8 mouse cellular contexts compared by ENCODE assay signal in the genomic region with DNA sequence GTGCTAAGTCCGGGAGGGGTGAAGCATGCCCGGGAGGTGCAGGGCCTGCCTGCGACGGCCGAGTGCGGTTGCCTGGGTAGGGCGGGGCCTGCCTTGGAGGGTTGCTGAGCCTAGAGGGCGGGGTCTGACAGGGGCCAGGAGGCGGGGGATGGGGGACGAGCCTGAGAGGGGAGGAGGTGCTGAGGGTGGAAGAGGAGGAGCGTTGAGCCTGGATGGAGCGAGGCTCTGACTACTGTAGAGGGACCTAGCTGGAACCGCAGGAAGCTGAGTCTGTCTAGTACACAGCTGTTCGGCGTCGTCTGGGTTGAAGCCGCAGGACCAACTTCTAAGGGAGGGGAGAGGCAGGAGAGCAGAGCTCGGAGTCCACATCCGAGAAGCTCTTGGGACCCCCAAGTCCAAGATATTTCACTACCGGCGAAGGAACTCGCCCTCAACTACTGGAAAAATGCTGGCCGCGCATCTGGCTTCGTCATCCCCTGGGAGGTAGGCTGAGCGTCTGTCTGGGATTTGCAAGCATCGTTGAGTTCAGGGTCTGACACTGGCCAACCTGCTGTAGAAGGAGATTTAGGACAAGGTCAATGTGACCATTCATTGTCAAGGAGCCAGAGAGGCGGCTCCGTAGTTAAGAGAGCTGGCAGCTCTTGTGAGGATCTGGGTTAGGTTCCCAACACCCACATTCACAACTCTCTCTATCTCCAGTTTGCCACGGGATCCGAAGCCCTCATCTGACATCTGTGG. TPM values are rescaled to one million over a fixed set of nuclear protein-coding genes. Genes with fewer than 3 reads are reported as not detected.
DNase-seq lines count a peak whose midpoint lies in the region; ATAC-seq lines count a peak whose summit lies in the region.

Arhgef19 (plus strand) TSS at position 112 of the 738 bp plus-strand sequence.

- H3K4me2 ChIP-seq in hindbrain, embryonic 13.5 days: peak within 1 kb of the TSS; percentile 60

- DNase-seq in R1 (ENCODE audit: low read depth, low spot score): peak; percentile 97
- peak; percentile 50 for DNase-seq in cerebellum, adult 9-11 months
- peak; percentile 34 to 47 for DNase-seq in frontal cortex, postnatal 36 days (ENCODE audit: low spot score in 2 of 2)
- peak; percentile 61 to 64 for DNase-seq in layer of hippocampus, postnatal 36 days
- DNase-seq in skeletal muscle tissue, adult 2 months (ENCODE audit: low read depth, low spot score): peak; percentile 78
- DNase-seq in adipocyte (ENCODE audit: low spot score): no peak

- peak; percentile 83 for ATAC-seq in hindbrain, embryonic 13.5 days (ENCODE audit: low FRiP score)
- ATAC-seq in megakaryocyte, adult 5-6 weeks (ENCODE audit: poor library complexity, severe bottlenecking): peak; percentile 96

- H3K9me3 ChIP-seq in hindbrain, embryonic 13.5 days: no peaks in the 10 kb centered on the region

- peak within 1 kb of the TSS; percentile 61 for H3K9ac ChIP-seq in hindbrain, embryonic 13.5 days

- no peaks in the 10 kb centered on the region for H3K36me3 ChIP-seq in hindbrain, embryonic 13.5 days

- 2% methylated on average over 31 of the region's 31 CpGs for WGBS in hindbrain, embryonic 13.5 days

- H3K27me3 ChIP-seq in hindbrain, embryonic 13.5 days: peaks cover 87% of the 10 kb centered on the region

- H3K4me3 ChIP-seq in hindbrain, embryonic 13.5 days: peak within 1 kb of the TSS; percentile 37

- H3K4me1 ChIP-seq in hindbrain, embryonic 13.5 days (replicated peaks): peaks cover 45% of the 10 kb centered on the region

- H3K27ac ChIP-seq in hindbrain, embryonic 13.5 days: no peak within 1 kb of the TSS

RNA-seq across cellular contexts. Expression of gene Arhgef19, which starts in this region (rescaled TPM):
- 1.4 TPM in 2 replicates for polyA plus RNA-seq in hindbrain, embryonic 13.5 days (2015; fragmentation: Nextera tagmentation; extraction: Ambion mirVana)
- 10 to 100 TPM; 15.5 to 15.9 TPM for total RNA-seq in layer of hippocampus, postnatal 36 days (2021)
- total RNA-seq in megakaryocyte, adult 5-6 weeks (2015): not detected in 2 replicates
- total RNA-seq in megakaryocyte, adult 5-6 weeks (2017): not detected in 2 replicates

Comparison
In these comparisons a context has a peak if more than half of its experiments do, and no peak if none do; other contexts are left out.
1. RNA of gene Arhgef19 (total RNA-seq): 15.5 to 15.9 TPM in layer of hippocampus, postnatal 36 days; not detected in megakaryocyte, adult 5-6 weeks; every median in the first group is over 10 times any median in the second.
2. Peak in ATAC-seq in megakaryocyte, adult 5-6 weeks; RNA of the gene not detected or under 1 TPM.